Mouse (Mus musculus) CH12.LX (cell line): ENCODE results near the gene Gm45837. TPM values are rescaled to one million over a fixed set of nuclear protein-coding genes. Genes with fewer than 3 reads are reported as not detected.

ENCODE experiments used
- DNase-seq: peaks from one replicate; pipeline ENCODE4 v3.0.0-alpha.2; 2013; ENCODE audit errors: extremely low read depth
- H3K27ac ChIP-seq: 2 replicates; pipeline ENCODE4 v1.5.1; 2012; ENCODE audit warnings: low read depth, mild to moderate bottlenecking, control low read depth, moderate library complexity; ENCODE audit not compliant: insufficient read depth
- H3K27me3 ChIP-seq: replicated peaks from 2 replicates; pipeline ENCODE3; 2012; ENCODE audit warnings: inconsistent platforms
- H3K36me3 ChIP-seq, 2 experiments: replicated peaks in 1 of 2; 2 replicates each; pipeline versions ENCODE3 to v1.6.1; 2012; ENCODE audit warnings: inconsistent platforms in 1 of 2, low read length in 1 of 2, mild to moderate bottlenecking in 1 of 2, mixed read lengths in 1 of 2, moderate library complexity in 1 of 2; ENCODE audit not compliant: control insufficient read depth in 1 of 2, insufficient read depth in 1 of 2
- H3K4me1 ChIP-seq, 2 experiments: 2 replicates each; pipeline ENCODE4 v1.6.1; 2012; ENCODE audit warnings: inconsistent platforms in 1 of 2, moderate library complexity in 1 of 2; ENCODE audit not compliant: insufficient read depth in 2 of 2, control insufficient read depth in 1 of 2
- H3K4me2 ChIP-seq: 2 replicates; pipeline ENCODE4 v1.6.1; 2012; ENCODE audit warnings: low read depth, mild to moderate bottlenecking, control low read depth; ENCODE audit not compliant: poor library complexity, insufficient read depth, severe bottlenecking
- H3K4me3 ChIP-seq, 3 experiments: fragments of 150-350 bp in 1 of 3; sonication (generic) in 1 of 3; replicated peaks in 1 of 3; 2 replicates each; pipeline versions ENCODE3 to v1.5.1; 2011 to 2012; ENCODE audit warnings: low read depth in 2 of 3, low read length in 2 of 3, mild to moderate bottlenecking in 2 of 3, moderate library complexity in 2 of 3, control low read depth in 1 of 3, improper control_type of control experiment in 1 of 3, inconsistent platforms in 1 of 3, mixed read lengths in 1 of 3; ENCODE audit not compliant: poor library complexity in 1 of 3
- H3K79me2 ChIP-seq: replicated peaks from 2 replicates; pipeline ENCODE4 v1.6.1; 2012; ENCODE audit warnings: mild to moderate bottlenecking, moderate library complexity; ENCODE audit not compliant: control insufficient read depth, poor library complexity, insufficient read depth, severe bottlenecking; ENCODE audit errors: extremely low read depth
- H3K9ac ChIP-seq: 2 replicates; pipeline ENCODE4 v1.6.1; 2012; ENCODE audit warnings: low read depth, mild to moderate bottlenecking, control low read depth, moderate library complexity; ENCODE audit not compliant: insufficient read depth
- H3K9me3 ChIP-seq: replicated peaks from 2 replicates; pipeline ENCODE3; 2012; ENCODE audit warnings: low read length, inconsistent platforms, mixed read lengths
- CHD1 ChIP-seq: IDR thresholded peaks from 2 replicates; pipeline ENCODE4 v1.6.1; 2012; ENCODE audit warnings: low read depth, low read length, improper control_type of control experiment, inconsistent platforms
- CTCF ChIP-seq, 2 experiments: IDR thresholded peaks in 1 of 2; conservative IDR thresholded peaks in 1 of 2; 2 replicates each; pipeline ENCODE4 v1.5.1; 2011 to 2012; ENCODE audit warnings: low read depth in 2 of 2, low read length in 2 of 2, improper control_type of control experiment in 1 of 2, inconsistent platforms in 1 of 2, mild to moderate bottlenecking in 1 of 2, moderate library complexity in 1 of 2
- E2F4 ChIP-seq: IDR thresholded peaks from 2 replicates; pipeline ENCODE4 v1.6.1; 2011; ENCODE audit warnings: low read depth, low read length, improper control_type of control experiment; ENCODE audit not compliant: insufficient replicate concordance
- ELF1 ChIP-seq: IDR thresholded peaks from 2 replicates; pipeline ENCODE4 v1.6.1; 2014; ENCODE audit warnings: low read depth, mild to moderate bottlenecking, inconsistent platforms, low read length, improper control_type of control experiment
- EP300 ChIP-seq: IDR thresholded peaks from 2 replicates; pipeline ENCODE4 v1.6.1; 2011; ENCODE audit warnings: low read length, improper control_type of control experiment
- ETS1 ChIP-seq: conservative IDR thresholded peaks from 2 replicates; pipeline ENCODE4 v1.6.1; 2012; ENCODE audit warnings: low read depth, mild to moderate bottlenecking, inconsistent platforms, low read length, improper control_type of control experiment, moderate library complexity
- HCFC1 ChIP-seq: IDR thresholded peaks from 2 replicates; pipeline ENCODE4 v1.6.1; 2012; ENCODE audit warnings: low read depth, mild to moderate bottlenecking, inconsistent platforms, low read length, improper control_type of control experiment
- JUN ChIP-seq: IDR thresholded peaks from 2 replicates; pipeline ENCODE4 v1.6.1; 2011; ENCODE audit warnings: low read depth, mild to moderate bottlenecking, low read length, improper control_type of control experiment, moderate library complexity; ENCODE audit not compliant: insufficient read depth
- KAT2A ChIP-seq: IDR thresholded peaks from 2 replicates; pipeline ENCODE4 v1.6.1; 2012; ENCODE audit warnings: low read length, improper control_type of control experiment, inconsistent platforms; ENCODE audit not compliant: insufficient replicate concordance
- MAFK ChIP-seq: IDR thresholded peaks from 2 replicates; pipeline ENCODE4 v1.6.1; 2011; ENCODE audit warnings: low read length, improper control_type of control experiment; ENCODE audit not compliant: insufficient replicate concordance
- MAX ChIP-seq: IDR thresholded peaks from 2 replicates; pipeline ENCODE4 v1.6.1; 2011; ENCODE audit warnings: low read length, improper control_type of control experiment
- MEF2A ChIP-seq: IDR thresholded peaks from 2 replicates; pipeline ENCODE4 v1.6.1; 2014; ENCODE audit warnings: low read depth, mild to moderate bottlenecking, inconsistent platforms, low read length, improper control_type of control experiment, borderline replicate concordance
- MYC ChIP-seq: IDR thresholded peaks from 2 replicates; pipeline ENCODE4 v1.6.1; 2011; ENCODE audit warnings: low read depth, mild to moderate bottlenecking, improper control_type of control experiment, low read length
- PAX5 ChIP-seq: IDR thresholded peaks from 2 replicates; pipeline ENCODE4 v1.6.1; 2012; ENCODE audit warnings: low read length, inconsistent platforms, mixed read lengths
- POLR2A ChIP-seq: IDR thresholded peaks from 2 replicates; pipeline ENCODE4 v1.6.1; 2011; ENCODE audit warnings: low read depth, mild to moderate bottlenecking, improper control_type of control experiment, low read length
- SMC3 ChIP-seq: IDR thresholded peaks from 2 replicates; pipeline ENCODE4 v1.6.1; 2011; ENCODE audit warnings: low read depth, low read length, improper control_type of control experiment
- TCF12 ChIP-seq: IDR thresholded peaks from 2 replicates; pipeline ENCODE4 v1.6.1; 2014; ENCODE audit warnings: low read depth, mild to moderate bottlenecking, inconsistent platforms, low read length, improper control_type of control experiment
- ZC3H11A ChIP-seq: IDR thresholded peaks from 2 replicates; pipeline ENCODE4 v1.6.1; 2012; ENCODE audit warnings: low read depth, mild to moderate bottlenecking, inconsistent platforms, low read length, improper control_type of control experiment
- ZKSCAN1 ChIP-seq: IDR thresholded peaks from 2 replicates; pipeline ENCODE4 v1.6.1; 2012; ENCODE audit warnings: low read depth, inconsistent platforms, low read length, improper control_type of control experiment, borderline replicate concordance
- dilution Hi-C: fragments of 300-500 bp; cut with MboI; formaldehyde crosslinking; loops from 2 replicates; pipeline ENCODE4 v1.14.3; 2020; ENCODE audit warnings: low sequenced_read_pairs; ENCODE audit not compliant: extremely low pct_unique_long_range_greater_than_20kb, extremely low pct_ligation_motif_present
- in situ Hi-C: fragments of 300-500 bp; cut with MboI; formaldehyde crosslinking; loops from 3 replicates; pipeline ENCODE4 v1.14.3; 2019; ENCODE audit warnings: low sequenced_read_pairs, low pct_ligation_motif_present, low pct_unique_long_range_greater_than_20kb, mixed read lengths
- polyA plus RNA-seq: library from polyadenylated mRNA; unstranded; fragments of >175 nt; gene quantifications from 2 replicates; pipeline ENCODE4 v1.2.1, GENCODE M21; 2012; ENCODE audit warnings: low read depth; ENCODE audit not compliant: insufficient read length
- total RNA-seq, 2 experiments: library from RNA; depleted of rRNA; stranded (reverse); fragments of 300-350 nt in 1 of 2; fragments of >200 nt in 1 of 2; gene quantifications; 2 replicates each; pipeline ENCODE4 v1.2.3; 2012 to 2014

Gene Gm45837
- total and polyA plus RNA-seq, 3 experiments: 0.04 to 0.84 TPM; not detected in 1

- Histone ChIP-seq H3K27me3 (peaks cover 85% of the 10 kb centered on the region), H3K4me1 (peaks cover 2 to 57% of the 10 kb centered on the region in 2 experiments; a peak in 3 of 4 replicates), H3K4me2 (no peak overlapping the region)
Observed at GRCm38 (mm10) chr7:101456318-101456717, 45.6 kb downstream of the Gm45837 start.

GRCm38 (mm10) chr7:101456789-101457188 lies 46.1 kb downstream of the Gm45837 start:
- Histone ChIP-seq H3K4me3 (no peak overlapping the region), H3K27ac (no peak overlapping the region), H3K9ac (no peak overlapping the region), H3K4me2 (no peak overlapping the region), H3K27me3 (peaks cover 85% of the 10 kb centered on the region), H3K9me3 (no peaks in the 10 kb centered on the region), H3K36me3 (no peaks in the 10 kb centered on the region), H3K4me1 (peaks cover 2 to 57% of the 10 kb centered on the region in 2 experiments; a peak in 3 of 4 replicates), H3K79me2 (no peaks in the 10 kb centered on the region)
- no peak for TF ChIP-seq CTCF (conservative IDR thresholded peaks at IDR 0.05 in 1 of 2, IDR thresholded peaks at IDR 0.05 in 1 of 2; ENCODE audit: low read depth in 2 of 2, low read length in 2 of 2)
- TF ChIP-seq MAX: no peak
- no peak for TF ChIP-seq ZKSCAN1
- no peak for TF ChIP-seq ZC3H11A
- TF ChIP-seq TCF12: no peak
- no peak for TF ChIP-seq ELF1
- no peak for TF ChIP-seq HCFC1
- no peak for TF ChIP-seq SMC3
- TF ChIP-seq EP300: no peak
- TF ChIP-seq ETS1: no peak
- no peak for TF ChIP-seq E2F4
- no peak for TF ChIP-seq KAT2A
- no peak for TF ChIP-seq MAFK
- no peak for TF ChIP-seq CHD1
- in situ Hi-C loops (loop anchor here (5.0 kb wide), 1 partner anchor 46 kb away; no protein-coding TSS in a partner anchor), dilution Hi-C loops (no loop called here)
- DNase-seq: no peak

More at GRCm38 (mm10) chr7:101456318-101456717, 45.6 kb downstream of the Gm45837 start:
- no peaks in the 10 kb centered on the region for H3K36me3 ChIP-seq
- TF ChIP-seq EP300: no peak
- TF ChIP-seq ZKSCAN1: no peak
- no peak for TF ChIP-seq PAX5
- no peak for TF ChIP-seq JUN
- TF ChIP-seq POLR2A: no peak
- TF ChIP-seq MEF2A: no peak
- no peak for TF ChIP-seq MAX
- TF ChIP-seq KAT2A: no peak
- no peak for TF ChIP-seq ZC3H11A
- no peak for TF ChIP-seq MAFK
- TF ChIP-seq MYC: no peak
- no peaks in the 10 kb centered on the region for H3K79me2 ChIP-seq
- H3K9me3 ChIP-seq: no peaks in the 10 kb centered on the region
- no peak for DNase-seq
- H3K4me3 ChIP-seq: no peak overlapping the region
- dilution Hi-C loops (no loop called here), in situ Hi-C loops (loop anchor here (5.0 kb wide), 1 partner anchor 46 kb away; no protein-coding TSS in a partner anchor)
- H3K27ac ChIP-seq: no peak overlapping the region
- H3K9ac ChIP-seq: no peak overlapping the region
